Mouse (Mus musculus) midbrain, postnatal 0 days (tissue): ENCODE results near the gene Snrpc. TPM values are rescaled to one million over a fixed set of nuclear protein-coding genes. Genes with fewer than 3 reads are reported as not detected.
"Not testable (repeated sequence)": the region's sequence is repeated elsewhere in the genome, so short reads cannot be mapped to it uniquely, and the experiment has no call there.

Source experiments
- ATAC-seq: fragments of 200-750 bp; cut with Nextera tagmentation; 2 replicates; pipeline ENCODE4 v1.8.0; 2017; ENCODE audit warnings: moderate number of reproducible peaks, mild to moderate bottlenecking, moderate TSS enrichment, moderate library complexity; ENCODE audit not compliant: low FRiP score
- DNase-seq: peaks from one replicate; pipeline ENCODE4 v3.0.0-alpha.2; 2015; ENCODE audit warnings: low spot score
- H3K27ac ChIP-seq: fragments of 300-500 bp; sonication (generic); 2 replicates; pipeline ENCODE4 v1.5.1; 2014; ENCODE audit warnings: low read depth, mild to moderate bottlenecking, low read length, mixed read lengths
- H3K27me3 ChIP-seq: fragments of 300-500 bp; sonication (generic); 2 replicates; pipeline ENCODE4 v1.6.1; 2014; ENCODE audit warnings: low read length, control low read depth, mixed read lengths; ENCODE audit not compliant: insufficient read depth
- H3K36me3 ChIP-seq: fragments of 300-500 bp; sonication (generic); 2 replicates; pipeline ENCODE4 v1.6.1; 2014; ENCODE audit warnings: low read length, control low read depth, mixed read lengths; ENCODE audit not compliant: insufficient read depth
- H3K4me1 ChIP-seq: fragments of 300-500 bp; sonication (generic); 2 replicates; pipeline ENCODE4 v1.6.1; 2014; ENCODE audit warnings: mild to moderate bottlenecking, control low read depth, antibody characterized with exemption, low read length, mixed read lengths; ENCODE audit not compliant: insufficient read depth
- H3K4me2 ChIP-seq: fragments of 300-500 bp; sonication (generic); 2 replicates; pipeline ENCODE4 v1.6.1; 2014; ENCODE audit warnings: low read depth, mild to moderate bottlenecking, low read length, mixed read lengths; ENCODE audit not compliant: poor library complexity, severe bottlenecking
- H3K4me3 ChIP-seq: fragments of 300-500 bp; sonication (generic); 2 replicates; pipeline ENCODE4 v1.5.1; 2014; ENCODE audit warnings: low read depth, mild to moderate bottlenecking, low read length, moderate library complexity
- H3K9ac ChIP-seq: fragments of 300-500 bp; sonication (generic); replicated peaks from 2 replicates; pipeline ENCODE4 v1.6.1; 2014; ENCODE audit warnings: mild to moderate bottlenecking, low read length, moderate library complexity, mixed read lengths; ENCODE audit not compliant: poor library complexity, severe bottlenecking
- H3K9me3 ChIP-seq: fragments of 300-500 bp; sonication (generic); 2 replicates; pipeline ENCODE4 v1.6.1; 2016; ENCODE audit warnings: low read length, control low read depth
- CTCF ChIP-seq: IDR thresholded peaks from 2 replicates; pipeline ENCODE4 v1.5.1; 2016; ENCODE audit warnings: antibody characterized with exemption, mild to moderate bottlenecking
- WGBS: fragments of 180-500 bp; shearing (Covaris S2); extraction: QIAGEN DNeasy Blood & Tissue Kit; methylation state at CpG from one replicate; pipeline ENCODE4 v1.1.7; 2014; 5-methylcytosine and 5-hydroxymethylcytosine counted together
- polyA plus RNA-seq: library from polyadenylated mRNA; unstranded; fragments of >200 nt; fragmentation: Nextera tagmentation; extraction: Ambion mirVana; gene quantifications from 2 replicates; pipeline ENCODE4 v1.2.1, GENCODE M21; 2015
- total RNA-seq: library from RNA; depleted of rRNA; stranded (reverse); fragments of >200 nt; gene quantifications from 2 replicates; pipeline ENCODE4 v1.2.3, GENCODE M21; 2014; rRNA removed

Gene Snrpc
- 112 and 140 TPM in 2 replicates for total RNA-seq
- 210 and 216 TPM in 2 replicates for polyA plus RNA-seq

DNA sequence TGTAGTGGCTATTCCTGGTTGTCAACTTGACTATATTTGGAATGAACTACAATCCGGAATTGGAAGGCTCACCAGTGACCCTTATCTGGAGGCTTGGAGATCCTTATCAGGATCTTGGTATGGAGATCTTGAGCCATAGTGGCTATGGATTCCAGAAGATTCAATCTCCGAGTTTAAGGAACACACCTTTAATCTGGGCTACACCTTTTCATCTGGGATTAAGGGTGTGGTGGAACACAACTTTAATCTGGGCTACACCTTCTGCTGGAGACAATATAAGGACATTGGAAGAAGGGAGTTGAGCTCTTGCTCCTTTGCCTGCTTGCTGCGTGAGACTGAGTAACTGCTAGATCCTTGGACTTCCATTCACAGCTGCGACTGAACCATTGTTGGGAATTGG lies at the start of gene Snrpc:
Gene Snrpc, plus strand, starts transcription at position 301 of the 400 bp plus-strand sequence.
- DNase-seq, H3K4me3 ChIP-seq, H3K4me1 ChIP-seq, H3K27ac ChIP-seq, ATAC-seq, H3K27me3 ChIP-seq, H3K9ac ChIP-seq, H3K9me3 ChIP-seq, H3K36me3 ChIP-seq: not testable (repeated sequence)
- WGBS, result 83% methylated on average over 3 of the region's 4 CpGs
- H3K4me2 ChIP-seq, result peak within 1 kb of the TSS; percentile 61

- H3K9me3 ChIP-seq, result no peaks in the 10 kb centered on the region
- no peaks in the 10 kb centered on the region for H3K4me1 ChIP-seq
- no peak for DNase-seq
- H3K9ac ChIP-seq, result no peak overlapping the region
- H3K36me3 ChIP-seq, result peaks cover 14% of the 10 kb centered on the region; the same call in 1 of the 2 replicates
- no peak for ATAC-seq
- no peak overlapping the region for H3K4me2 ChIP-seq
- no peak overlapping the region for H3K27ac ChIP-seq
- TF ChIP-seq CTCF, result no peak
- WGBS, result 89% methylated on average over 6 of the region's 6 CpGs
- H3K4me3 ChIP-seq, result no peak overlapping the region
- no peaks in the 10 kb centered on the region for H3K27me3 ChIP-seq
Measured at GRCm38 (mm10) chr17:27788456-27789172, 49.3 kb upstream of the Snrpc start.

DNA sequence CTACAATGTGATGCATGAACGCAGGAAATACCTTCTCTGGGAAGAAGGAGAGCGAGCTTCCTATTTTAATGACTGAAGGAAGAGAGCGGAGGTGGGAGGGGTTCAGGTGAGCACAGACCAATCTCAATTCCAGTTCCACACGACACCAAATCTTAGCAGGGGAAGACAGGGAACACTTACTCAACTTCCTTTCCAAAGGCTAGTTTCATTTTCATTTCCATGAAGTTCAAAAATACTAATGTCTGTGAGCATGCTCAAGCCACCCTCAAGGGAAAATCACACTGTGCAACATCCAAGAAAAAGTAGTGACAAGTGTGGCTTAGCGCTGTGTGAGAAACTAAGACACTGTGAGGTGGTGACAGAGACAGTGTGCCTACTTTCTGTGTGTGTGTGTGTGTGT lies 47.9 kb upstream of the Snrpc start:
- H3K9me3 ChIP-seq, result no peaks in the 10 kb centered on the region
- no peak for DNase-seq
- no peak for ATAC-seq
- no peak overlapping the region for H3K4me2 ChIP-seq
- H3K4me1 ChIP-seq, result no peaks in the 10 kb centered on the region
- TF ChIP-seq CTCF, result no peak
- 87% methylated on average over 5 of the region's 5 CpGs for WGBS
- H3K4me3 ChIP-seq, result no peak overlapping the region
- H3K9ac ChIP-seq, result no peak overlapping the region
- H3K27me3 ChIP-seq, result no peaks in the 10 kb centered on the region
- H3K27ac ChIP-seq, result no peak overlapping the region
- H3K36me3 ChIP-seq, result peaks cover 10% of the 10 kb centered on the region; the same call in 1 of the 2 replicates

DNA sequence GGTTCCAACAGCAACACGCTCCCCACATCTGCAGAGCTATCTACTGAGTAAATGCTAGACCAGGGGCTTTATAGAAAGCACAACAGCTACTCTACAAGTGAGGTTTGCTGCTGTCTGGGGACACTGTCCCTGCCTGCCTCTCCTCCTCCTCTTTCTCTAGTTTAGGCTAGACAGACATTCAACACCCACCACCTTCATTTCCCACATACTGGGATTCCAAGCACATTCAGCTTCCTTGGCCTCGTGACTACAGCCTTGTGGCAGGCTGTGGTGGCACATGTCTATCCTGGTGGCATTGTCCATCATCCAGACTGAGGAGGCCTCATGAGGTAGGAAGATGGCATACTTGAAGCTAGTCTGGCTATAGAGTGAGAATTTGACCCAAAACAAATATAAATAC lies 47.0 kb upstream of the Snrpc start:
- Histone ChIP-seq H3K27ac (no peak overlapping the region), H3K4me2 (no peak overlapping the region), H3K36me3 (0 out of 2 replicates have a peak, but pooled peaks cover 6% of the 10 kb centered on the region), H3K9me3 (no peaks in the 10 kb centered on the region), H3K9ac (no peak overlapping the region), H3K4me1 (no peaks in the 10 kb centered on the region), H3K4me3 (no peak overlapping the region), H3K27me3 (no peaks in the 10 kb centered on the region)
- DNase-seq (no peak), ATAC-seq (no peak)
- 75% methylated on average over 2 of the region's 2 CpGs for WGBS
- no peak for TF ChIP-seq CTCF

DNA sequence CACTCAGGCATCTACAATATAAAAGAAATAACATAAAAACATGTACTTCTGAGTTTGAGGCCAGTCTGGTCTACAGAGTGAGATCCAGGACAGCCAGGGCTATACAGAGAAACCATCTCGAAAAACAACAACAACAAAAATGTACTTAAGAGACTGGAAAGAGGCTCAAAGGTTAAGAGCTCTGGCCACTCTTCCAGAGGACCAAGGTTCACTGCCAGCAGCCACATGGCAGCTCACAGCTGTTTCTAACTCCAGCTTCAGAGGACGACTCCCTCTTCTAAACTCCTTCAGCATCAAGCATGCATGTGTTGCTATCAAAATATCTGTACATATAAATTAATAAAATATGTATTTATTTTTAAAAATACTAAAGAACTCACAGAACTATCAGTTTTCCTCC lies 46.4 kb upstream of the Snrpc start:
- no peaks in the 10 kb centered on the region for H3K4me1 ChIP-seq
- no peak overlapping the region for H3K4me2 ChIP-seq
- no peak for TF ChIP-seq CTCF
- DNase-seq, result no peak
- no peak overlapping the region for H3K9ac ChIP-seq
- ATAC-seq, result no peak
- H3K36me3 ChIP-seq, result 0 out of 2 replicates have a peak, but pooled peaks cover 6% of the 10 kb centered on the region
- H3K9me3 ChIP-seq, result no peaks in the 10 kb centered on the region
- H3K4me3 ChIP-seq, result no peak overlapping the region
- no peak overlapping the region for H3K27ac ChIP-seq
- no peaks in the 10 kb centered on the region for H3K27me3 ChIP-seq
- 89% methylated on average over 2 of the region's 2 CpGs for WGBS

DNA sequence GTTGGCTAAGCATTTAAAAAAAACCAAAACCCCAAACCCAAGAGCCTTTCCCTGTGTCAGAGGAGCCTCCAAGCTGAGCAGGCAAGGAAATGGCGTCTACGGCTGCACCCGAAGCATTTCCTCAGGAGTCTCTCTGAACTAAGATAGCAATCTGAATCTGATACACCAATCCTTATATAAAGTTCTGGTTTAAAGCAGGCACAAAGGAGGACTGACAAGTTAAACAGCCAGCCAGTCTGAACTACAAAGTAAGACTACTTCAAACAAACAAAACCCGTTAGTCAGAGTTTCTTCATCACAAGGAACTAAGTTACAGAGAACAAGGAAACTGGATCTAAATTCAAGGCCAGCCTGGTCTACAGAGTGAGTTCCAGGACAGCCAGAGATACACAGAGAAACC lies 45.4 kb upstream of the Snrpc start:
- TF ChIP-seq CTCF, result no peak
- Histone ChIP-seq H3K36me3 (0 out of 2 replicates have a peak, but pooled peaks cover 6% of the 10 kb centered on the region), H3K27me3 (no peaks in the 10 kb centered on the region), H3K4me3 (no peak overlapping the region), H3K4me1 (peaks cover 4% of the 10 kb centered on the region), H3K27ac (no peak overlapping the region), H3K9me3 (no peaks in the 10 kb centered on the region), H3K9ac (no peak overlapping the region), H3K4me2 (no peak overlapping the region)
- no peak for DNase-seq
- 85% methylated on average over 4 of the region's 4 CpGs for WGBS
- ATAC-seq, result no peak
